Mouse (Mus musculus) intestine, embryonic 15.5 days (tissue): ENCODE data around the gene Etv6. TPM values are rescaled to one million over a fixed set of nuclear protein-coding genes. Genes with fewer than 3 reads are reported as not detected.

Experiments used
- ATAC-seq: fragments of 200-750 bp; cut with Nextera tagmentation; 2 replicates; pipeline ENCODE4 v1.8.0; 2017; ENCODE audit warnings: moderate TSS enrichment, moderate library complexity
- H3K27ac ChIP-seq: fragments of 300-500 bp; sonication (generic); 2 replicates; pipeline ENCODE4 v1.5.1; 2015; ENCODE audit warnings: mild to moderate bottlenecking, inconsistent platforms
- H3K27me3 ChIP-seq: fragments of 300-500 bp; sonication (generic); replicated peaks from 2 replicates; pipeline ENCODE4 v1.6.1; 2015; ENCODE audit warnings: inconsistent platforms
- H3K36me3 ChIP-seq: fragments of 300-500 bp; sonication (generic); 2 replicates; pipeline ENCODE4 v1.6.1; 2015; ENCODE audit warnings: inconsistent platforms
- H3K4me1 ChIP-seq: fragments of 300-500 bp; sonication (generic); replicated peaks from 2 replicates; pipeline ENCODE4 v1.6.1; 2015; ENCODE audit warnings: inconsistent platforms
- H3K4me2 ChIP-seq: fragments of 300-500 bp; sonication (generic); replicated peaks from 2 replicates; pipeline ENCODE4 v1.6.1; 2015; ENCODE audit warnings: mild to moderate bottlenecking, inconsistent platforms
- H3K4me3 ChIP-seq: fragments of 300-500 bp; sonication (generic); replicated peaks from 2 replicates; pipeline ENCODE4 v1.5.1; 2015; ENCODE audit warnings: inconsistent platforms
- H3K9ac ChIP-seq: fragments of 300-500 bp; sonication (generic); 2 replicates; pipeline ENCODE4 v1.6.1; 2015; ENCODE audit warnings: inconsistent platforms
- H3K9me3 ChIP-seq: fragments of 300-500 bp; sonication (generic); 2 replicates; pipeline ENCODE4 v1.6.1; 2016; ENCODE audit warnings: inconsistent platforms
- WGBS: fragments of 180-500 bp; shearing (Covaris S2); methylation state at CpG from one replicate; pipeline ENCODE4 v1.1.7; 2015; 5-methylcytosine and 5-hydroxymethylcytosine counted together
- polyA plus RNA-seq: library from polyadenylated mRNA; unstranded; fragments of >200 nt; fragmentation: Nextera tagmentation; extraction: Ambion mirVana; gene quantifications from 2 replicates; pipeline ENCODE4 v1.2.1, GENCODE M21; 2015

Etv6 gene
- polyA plus RNA-seq, 1 experiment from 2014 or later, result 12.5 TPM

DNA sequence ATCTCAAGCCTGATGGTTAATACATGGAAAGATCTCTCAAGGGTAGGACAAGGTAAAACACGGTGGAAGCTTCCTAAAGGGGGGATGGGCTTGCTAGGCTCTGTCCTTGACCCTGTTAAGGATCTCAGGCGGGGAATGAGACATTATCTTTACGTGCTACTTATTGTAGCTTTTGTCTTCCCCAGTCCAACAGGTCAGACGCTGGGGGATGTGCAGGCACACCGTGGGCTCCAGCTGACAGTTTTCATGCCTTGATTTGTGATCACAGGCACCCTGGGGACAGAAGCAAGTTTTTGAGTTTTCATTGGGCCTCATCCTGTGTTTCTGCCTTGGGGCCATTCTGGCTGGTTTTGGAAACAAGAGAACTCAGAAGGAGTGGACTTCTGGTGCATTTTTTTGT is 10.6 kb downstream of the Etv6 start:
- H3K27me3 ChIP-seq, result no peaks in the 10 kb centered on the region
- H3K36me3 ChIP-seq, result no peaks in the 10 kb centered on the region
- H3K27ac ChIP-seq, result no peak overlapping the region
- no peaks in the 10 kb centered on the region for H3K9me3 ChIP-seq
- no peak for ATAC-seq
- H3K4me3 ChIP-seq, result no peak overlapping the region
- no peak overlapping the region for H3K4me2 ChIP-seq
- no peak overlapping the region for H3K9ac ChIP-seq
- WGBS, result 31% methylated on average over 5 of the region's 5 CpGs
- H3K4me1 ChIP-seq, result peaks cover 34% of the 10 kb centered on the region

DNA sequence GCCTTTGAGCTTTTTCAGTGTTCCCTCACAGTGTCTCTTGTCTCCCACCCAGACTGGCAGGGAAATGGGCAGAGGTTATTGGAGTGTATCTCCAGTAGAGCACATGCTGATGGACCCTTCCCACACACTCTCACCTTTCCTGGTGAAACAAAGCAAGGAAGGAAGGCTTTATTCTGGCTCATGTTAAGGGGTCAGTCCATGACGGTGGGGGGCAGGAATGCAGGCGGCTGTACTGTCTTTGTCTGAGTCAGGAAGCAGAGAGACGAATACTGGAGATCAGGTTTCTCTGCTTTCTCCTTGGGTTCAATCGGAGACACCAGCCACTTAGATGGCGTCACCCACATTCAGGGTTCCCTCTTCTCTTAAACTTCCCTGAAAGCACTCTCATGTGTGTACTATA is 11.7 kb downstream of the Etv6 start:
- Histone ChIP-seq H3K9me3 (no peaks in the 10 kb centered on the region), H3K9ac (no peak overlapping the region), H3K27ac (no peak overlapping the region), H3K4me1 (peaks cover 30% of the 10 kb centered on the region), H3K4me3 (no peak overlapping the region), H3K4me2 (no peak overlapping the region), H3K27me3 (no peaks in the 10 kb centered on the region), H3K36me3 (no peaks in the 10 kb centered on the region)
- WGBS, result 73% methylated on average over 5 of the region's 5 CpGs
- no peak for ATAC-seq

DNA sequence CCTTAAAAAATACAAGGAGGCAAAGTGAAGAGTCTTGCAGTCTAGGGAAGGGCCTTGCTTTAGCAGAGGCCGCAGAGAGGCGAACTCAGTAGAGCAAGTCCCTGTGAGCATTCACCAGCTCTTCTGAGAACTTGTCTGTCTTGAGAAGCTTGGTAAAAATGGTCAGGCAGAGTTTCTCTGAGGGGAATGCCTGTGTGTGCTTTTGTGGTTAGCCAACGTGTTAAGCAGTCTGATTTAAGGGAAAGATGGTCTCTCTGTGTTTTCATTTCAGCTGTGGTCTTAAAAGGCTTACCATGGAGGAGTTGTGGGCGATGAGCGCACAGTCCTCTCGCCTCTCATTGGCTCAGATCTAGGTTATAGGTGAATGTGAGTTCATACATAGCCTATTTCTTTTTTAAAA is 12.5 kb downstream of the Etv6 start:
- Histone ChIP-seq H3K27me3 (no peaks in the 10 kb centered on the region), H3K4me1 (peaks cover 27% of the 10 kb centered on the region), H3K27ac (no peak overlapping the region), H3K4me3 (no peak overlapping the region), H3K9me3 (no peaks in the 10 kb centered on the region), H3K9ac (no peak overlapping the region), H3K4me2 (no peak overlapping the region), H3K36me3 (no peaks in the 10 kb centered on the region)
- WGBS, result 86% methylated on average over 6 of the region's 6 CpGs
- ATAC-seq, result no peak

DNA sequence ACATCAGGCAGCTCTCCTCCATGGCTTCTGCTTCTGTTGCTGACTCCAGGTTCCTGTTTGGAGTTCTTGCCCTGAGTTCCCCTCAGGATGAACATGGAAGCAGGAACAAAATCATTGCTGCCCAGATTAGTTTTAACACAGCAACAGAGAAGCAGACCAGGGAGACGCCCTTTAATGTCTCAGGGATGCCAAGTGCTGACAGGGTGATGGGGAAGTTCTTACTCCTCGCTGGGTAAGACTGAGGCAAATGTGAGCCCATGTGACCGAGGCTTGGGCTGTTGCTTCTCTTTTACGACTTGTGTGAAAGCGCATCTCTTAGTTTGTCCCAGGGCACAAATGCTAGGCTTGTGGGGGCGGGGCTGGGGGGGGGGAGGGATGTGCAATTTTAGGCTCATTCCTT is 13.5 kb downstream of the Etv6 start:
- Histone ChIP-seq H3K9me3 (no peaks in the 10 kb centered on the region), H3K27me3 (no peaks in the 10 kb centered on the region), H3K9ac (no peak overlapping the region), H3K4me2 (no peak overlapping the region), H3K4me3 (no peak overlapping the region), H3K36me3 (no peaks in the 10 kb centered on the region), H3K4me1 (peaks cover 20% of the 10 kb centered on the region), H3K27ac (no peak overlapping the region)
- 76% methylated on average over 6 of the region's 6 CpGs for WGBS
- no peak for ATAC-seq

DNA sequence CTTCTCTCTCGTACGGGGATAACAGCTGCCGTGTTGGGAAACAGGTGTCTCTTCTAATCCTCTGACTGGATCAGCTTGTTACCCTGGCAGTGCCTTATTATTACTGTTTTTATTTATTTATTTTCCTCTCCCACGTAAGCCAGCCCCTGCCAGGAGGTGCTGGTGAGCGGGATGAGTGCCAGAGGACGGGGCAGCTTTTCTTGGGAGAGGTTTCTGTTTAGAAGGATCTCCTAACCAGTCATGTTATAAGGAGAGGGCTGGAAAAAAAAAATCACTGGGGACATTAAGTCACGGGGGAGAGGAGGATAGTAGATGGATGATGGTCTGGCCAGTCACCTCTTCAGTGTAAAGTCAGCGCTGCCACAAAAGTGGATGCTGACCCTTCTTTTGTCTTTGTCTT is 15.0 kb downstream of the Etv6 start:
- peaks cover 15% of the 10 kb centered on the region; the same call in 1 of the 2 replicates for H3K4me1 ChIP-seq
- no peak for ATAC-seq
- no peak overlapping the region for H3K27ac ChIP-seq
- no peaks in the 10 kb centered on the region for H3K9me3 ChIP-seq
- H3K9ac ChIP-seq, result no peak overlapping the region
- no peak overlapping the region for H3K4me2 ChIP-seq
- H3K36me3 ChIP-seq, result no peaks in the 10 kb centered on the region
- H3K4me3 ChIP-seq, result no peak overlapping the region
- H3K27me3 ChIP-seq, result no peaks in the 10 kb centered on the region
- 76% methylated on average over 8 of the region's 8 CpGs for WGBS

DNA sequence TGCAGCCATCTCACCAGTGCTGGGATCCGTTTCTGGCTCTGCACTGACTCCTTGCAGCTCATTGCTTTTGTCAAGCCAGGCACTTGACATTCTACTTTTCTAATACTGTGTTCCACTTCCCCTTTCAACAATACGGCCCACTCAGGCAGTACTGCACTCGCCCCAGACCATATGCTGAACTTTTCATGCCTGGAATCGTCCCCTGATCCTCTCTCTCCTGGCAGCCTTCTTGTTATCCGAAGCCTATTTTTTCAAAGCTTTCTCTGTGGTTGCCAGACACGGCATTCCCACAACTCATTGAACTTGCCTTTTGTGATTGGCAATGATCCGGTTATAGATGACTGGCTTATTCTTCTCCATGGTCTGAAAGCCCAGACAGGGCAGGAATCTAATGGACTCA is 16.4 kb downstream of the Etv6 start:
- Histone ChIP-seq H3K4me2 (no peak overlapping the region), H3K9me3 (no peaks in the 10 kb centered on the region), H3K9ac (no peak overlapping the region), H3K4me1 (0 out of 2 replicates have a peak, but pooled peaks cover 9% of the 10 kb centered on the region), H3K27ac (no peak overlapping the region), H3K4me3 (no peak overlapping the region), H3K27me3 (no peaks in the 10 kb centered on the region), H3K36me3 (no peaks in the 10 kb centered on the region)
- WGBS, result 77% methylated on average over 7 of the region's 7 CpGs
- no peak for ATAC-seq

DNA sequence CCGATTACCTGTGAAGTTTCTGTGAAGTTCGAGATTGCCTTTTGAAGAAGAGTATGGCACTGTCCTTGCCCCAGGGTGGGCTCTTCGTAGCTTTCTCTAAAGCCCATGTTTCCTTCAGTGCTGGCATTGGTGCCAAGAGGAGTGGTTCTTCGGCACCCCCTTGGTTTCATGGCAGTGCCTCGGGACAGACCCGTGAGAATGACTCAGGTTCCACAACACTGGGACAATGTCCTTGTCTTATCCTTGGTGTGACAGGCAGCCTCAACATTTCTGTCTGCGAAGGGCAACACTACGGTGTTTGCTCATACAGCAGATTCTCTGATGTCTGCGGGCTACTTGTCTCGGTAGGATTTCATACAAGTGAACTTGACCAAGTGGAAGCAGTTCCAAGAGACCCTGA is 17.6 kb downstream of the Etv6 start:
- H3K27ac ChIP-seq, result no peak overlapping the region
- H3K4me2 ChIP-seq, result no peak overlapping the region
- 88% methylated on average over 10 of the region's 10 CpGs for WGBS
- no peak for ATAC-seq
- H3K4me1 ChIP-seq, result 0 out of 2 replicates have a peak, but pooled peaks cover 9% of the 10 kb centered on the region
- no peak overlapping the region for H3K9ac ChIP-seq
- H3K9me3 ChIP-seq, result no peaks in the 10 kb centered on the region
- H3K27me3 ChIP-seq, result no peaks in the 10 kb centered on the region
- H3K4me3 ChIP-seq, result no peak overlapping the region
- H3K36me3 ChIP-seq, result no peaks in the 10 kb centered on the region

DNA sequence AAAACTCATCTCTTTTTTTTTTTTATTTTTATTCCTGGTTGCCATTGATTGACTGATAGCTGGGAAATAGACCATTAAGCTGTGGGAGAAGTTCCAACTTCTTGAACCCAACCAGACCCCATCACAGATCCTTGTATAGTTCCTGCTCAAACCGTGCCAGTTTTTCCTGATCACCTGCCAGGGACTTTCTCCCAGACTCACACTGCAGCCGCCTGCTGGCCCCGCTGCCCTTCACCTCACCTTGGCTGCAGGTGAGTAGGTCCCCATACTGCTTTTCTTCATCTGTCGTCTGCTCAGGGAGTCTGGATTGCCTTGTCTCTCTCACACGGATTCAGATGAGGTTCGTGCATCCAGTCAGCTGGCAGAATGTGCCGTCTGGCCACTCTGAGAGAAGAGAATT is 18.1 kb downstream of the Etv6 start:
- Histone ChIP-seq H3K4me2 (no peak overlapping the region), H3K36me3 (no peaks in the 10 kb centered on the region), H3K4me3 (no peak overlapping the region), H3K4me1 (0 out of 2 replicates have a peak, but pooled peaks cover 9% of the 10 kb centered on the region), H3K9ac (no peak overlapping the region), H3K9me3 (no peaks in the 10 kb centered on the region), H3K27me3 (no peaks in the 10 kb centered on the region), H3K27ac (no peak overlapping the region; the same call in 1 of the 2 replicates)
- ATAC-seq, result no peak
- WGBS, result 53% methylated on average over 7 of the region's 7 CpGs

DNA sequence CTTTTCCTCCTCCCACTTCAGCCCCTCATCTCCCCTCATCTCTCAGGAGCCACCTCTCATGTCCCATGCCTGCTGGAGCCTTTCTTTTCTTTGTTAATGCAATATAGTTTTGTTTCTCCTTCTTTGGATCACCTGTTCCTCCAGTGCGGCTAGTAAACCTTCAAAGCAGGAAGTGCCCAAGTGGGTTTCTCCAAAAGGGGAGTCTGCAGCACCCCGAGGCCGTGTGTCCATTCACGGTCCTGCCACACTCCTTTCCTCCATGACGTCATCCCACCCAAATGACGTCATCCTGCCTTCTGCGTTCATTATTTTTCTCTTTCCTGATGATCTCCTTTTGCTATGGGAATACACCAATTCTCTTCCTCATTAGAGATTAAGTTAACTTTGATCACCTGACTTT is 20.1 kb downstream of the Etv6 start:
- Histone ChIP-seq H3K4me2 (no peak overlapping the region), H3K36me3 (no peaks in the 10 kb centered on the region), H3K4me1 (peaks cover 9% of the 10 kb centered on the region; the same call in 1 of the 2 replicates), H3K4me3 (no peak overlapping the region), H3K9ac (no peak overlapping the region), H3K27ac (no peak overlapping the region), H3K27me3 (no peaks in the 10 kb centered on the region), H3K9me3 (no peaks in the 10 kb centered on the region)
- no peak for ATAC-seq
- WGBS, result 82% methylated on average over 7 of the region's 7 CpGs

DNA sequence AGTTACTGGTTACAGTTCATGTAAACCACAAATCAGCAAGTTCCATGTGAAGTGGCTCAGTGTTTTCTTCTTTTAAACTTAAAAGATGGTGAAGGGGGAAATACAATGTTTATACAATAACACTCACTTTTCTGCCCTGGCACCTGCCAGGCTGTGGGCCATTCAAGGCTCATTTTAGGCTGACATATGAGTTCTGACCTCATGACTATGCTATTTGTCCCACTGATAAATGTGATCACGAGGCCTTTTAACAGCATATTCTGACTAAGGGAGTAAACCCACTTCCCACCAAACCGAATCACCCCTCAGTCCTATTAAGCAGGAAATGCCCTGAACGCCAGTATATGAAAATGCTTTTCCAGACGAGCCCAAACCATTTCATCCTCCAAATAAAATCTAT is 23.0 kb downstream of the Etv6 start:
- H3K27me3 ChIP-seq, result no peaks in the 10 kb centered on the region
- H3K4me3 ChIP-seq, result no peak overlapping the region
- no peak overlapping the region for H3K4me2 ChIP-seq
- 70% methylated on average over 4 of the region's 4 CpGs for WGBS
- H3K36me3 ChIP-seq, result no peaks in the 10 kb centered on the region
- H3K9me3 ChIP-seq, result no peaks in the 10 kb centered on the region
- H3K27ac ChIP-seq, result no peak overlapping the region
- no peak for ATAC-seq
- H3K9ac ChIP-seq, result no peak overlapping the region
- H3K4me1 ChIP-seq, result peaks cover 16% of the 10 kb centered on the region

DNA sequence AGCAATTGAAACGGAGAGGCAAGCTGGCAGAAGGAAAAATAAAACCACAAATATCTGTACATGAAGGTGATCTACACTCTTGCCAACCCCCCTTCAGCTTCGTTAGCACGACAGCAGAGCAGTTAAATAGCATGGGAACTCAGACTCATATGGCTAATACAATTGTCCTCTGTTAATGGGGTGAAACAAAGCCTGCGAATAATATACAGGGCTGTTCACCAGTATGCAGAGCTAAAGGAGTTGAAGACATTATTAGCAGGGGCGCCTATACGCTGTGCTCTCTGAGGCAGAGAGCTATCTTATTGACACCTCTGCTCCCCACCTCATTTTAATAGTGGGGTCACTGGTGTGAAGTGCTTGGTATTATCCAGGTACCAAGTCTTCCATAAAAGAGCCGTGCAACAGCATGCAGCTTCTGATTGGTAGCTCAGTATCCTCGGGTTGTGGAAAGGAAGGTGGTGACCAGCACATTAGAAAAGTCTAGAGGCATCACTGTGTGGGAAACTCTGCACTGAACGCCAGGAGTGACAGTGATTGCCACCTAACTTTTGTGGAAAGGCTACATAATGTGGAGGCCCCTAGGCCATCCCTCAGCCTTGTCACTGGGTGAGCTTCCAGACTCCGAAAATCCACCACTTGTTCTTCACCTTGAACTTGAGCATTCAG is 23.5 kb downstream of the Etv6 start:
- Histone ChIP-seq H3K4me3 (no peak overlapping the region), H3K4me2 (no peak overlapping the region), H3K36me3 (no peaks in the 10 kb centered on the region), H3K9ac (no peak overlapping the region), H3K27me3 (no peaks in the 10 kb centered on the region), H3K9me3 (no peaks in the 10 kb centered on the region), H3K4me1 (peaks cover 13% of the 10 kb centered on the region), H3K27ac (no peak overlapping the region)
- WGBS, result 78% methylated on average over 10 of the region's 10 CpGs
- ATAC-seq, result no peak

DNA sequence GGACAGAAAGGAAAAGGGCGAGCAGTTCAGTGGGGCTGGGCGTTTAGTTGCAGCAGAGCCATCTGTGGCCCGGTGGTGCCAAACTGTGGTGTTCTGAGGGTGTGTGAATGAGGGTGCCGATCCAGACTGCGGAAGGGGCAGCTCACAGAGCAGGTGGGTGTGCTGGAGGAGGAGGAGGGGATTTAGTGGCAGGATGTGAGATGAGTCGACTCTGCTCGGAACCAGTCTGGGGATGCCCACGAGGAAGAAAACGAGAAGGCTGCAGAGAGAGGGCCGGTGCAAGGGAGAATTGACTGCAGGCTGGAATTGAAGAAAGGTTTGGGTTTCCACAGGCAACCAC is 24.0 kb downstream of the Etv6 start:
- no peaks in the 10 kb centered on the region for H3K36me3 ChIP-seq
- no peak overlapping the region for H3K4me3 ChIP-seq
- 67% methylated on average over 10 of the region's 10 CpGs for WGBS
- H3K9me3 ChIP-seq, result no peaks in the 10 kb centered on the region
- H3K27me3 ChIP-seq, result no peaks in the 10 kb centered on the region
- no peak overlapping the region for H3K27ac ChIP-seq
- H3K4me1 ChIP-seq, result peaks cover 13% of the 10 kb centered on the region
- no peak for ATAC-seq
- no peak overlapping the region for H3K4me2 ChIP-seq
- no peak overlapping the region for H3K9ac ChIP-seq

DNA sequence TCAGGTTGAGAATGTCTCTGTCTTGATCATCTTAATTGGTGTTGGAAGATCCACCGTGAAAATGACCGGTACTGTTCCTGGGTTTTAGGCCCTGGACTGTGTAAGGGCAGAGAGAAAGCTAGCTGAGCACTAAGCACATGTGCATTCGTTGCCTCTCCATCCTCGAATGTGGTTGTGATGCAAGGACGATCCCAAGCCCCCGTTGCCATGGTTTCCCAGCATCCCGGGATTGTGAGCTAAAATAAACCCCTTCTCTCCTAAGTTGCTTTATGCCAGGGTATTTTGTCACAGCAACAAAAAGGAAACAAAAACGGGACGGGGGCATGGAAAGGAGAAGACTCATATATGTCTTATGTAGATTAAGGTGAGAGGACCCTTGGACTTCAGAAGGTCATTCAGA is 24.5 kb downstream of the Etv6 start:
- no peak for ATAC-seq
- H3K27me3 ChIP-seq, result no peaks in the 10 kb centered on the region
- WGBS, result 79% methylated on average over 9 of the region's 9 CpGs

More for the DNA sequence above, 24.5 kb downstream of the Etv6 start:
- H3K36me3 ChIP-seq, result no peaks in the 10 kb centered on the region
- H3K4me1 ChIP-seq, result peaks cover 17% of the 10 kb centered on the region
- H3K9me3 ChIP-seq, result no peaks in the 10 kb centered on the region
- H3K27ac ChIP-seq, result no peak overlapping the region
- no peak overlapping the region for H3K9ac ChIP-seq
- no peak overlapping the region for H3K4me3 ChIP-seq
- no peak overlapping the region for H3K4me2 ChIP-seq
